Mouse (Mus musculus): ENCODE measurements at regions not wholly inside any gene's neighbourhood (a gene's known extent, or its start where the extent isn't known, plus 50 kb on each side); places are given as distances from the start of the nearest gene placed in this dataset.
"Not testable (repeated sequence)": the region's sequence is repeated elsewhere in the genome, so short reads cannot be mapped to it uniquely, and the experiment has no call there.

GRCm38 (mm10) chr6:24384193-24384888 is 130.5 kb downstream of the Iqub start:
- DNase-seq: no peak

DNA sequence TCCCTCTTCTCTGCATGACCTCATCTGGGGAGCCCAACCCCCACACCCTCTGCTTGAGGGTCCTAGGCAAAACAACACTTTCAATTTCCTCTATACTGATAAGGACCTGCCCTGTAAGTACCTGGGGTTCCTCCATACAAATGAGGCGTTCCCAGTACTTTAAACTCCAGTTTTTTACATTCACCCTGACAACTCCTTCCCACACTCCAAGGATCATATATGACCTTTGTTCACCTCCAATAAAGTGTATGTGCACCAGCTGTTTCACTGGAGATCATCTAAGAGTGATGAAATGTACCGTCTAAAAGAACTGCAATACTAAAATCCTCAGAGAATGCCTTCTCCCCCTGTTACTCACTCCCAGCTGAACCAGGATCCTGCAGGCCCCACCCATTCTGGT is 135.0 kb downstream of the Iqub start:
- no peak for DNase-seq

DNA sequence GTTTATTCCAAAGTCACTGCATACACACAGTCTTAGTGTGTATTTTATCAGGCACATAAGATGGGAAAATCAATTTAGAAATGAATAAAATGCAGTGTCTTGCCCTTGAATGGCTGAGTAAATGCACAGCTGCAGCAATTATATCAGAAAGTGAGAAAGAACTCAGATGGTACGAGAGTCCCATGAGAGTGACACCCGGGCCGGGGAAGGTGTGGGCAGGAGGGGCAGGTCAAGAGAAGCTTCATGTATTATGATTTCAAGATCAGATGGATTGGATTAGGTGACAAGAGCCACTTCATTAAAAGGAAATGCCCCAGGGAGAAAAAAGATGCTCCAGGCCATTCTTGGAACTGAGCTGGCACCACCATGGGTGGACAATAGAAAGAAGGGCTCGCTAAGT is 138.1 kb downstream of the Iqub start:
- no peak for DNase-seq

GRCm38 (mm10) chr6:24373161-24373560 is 141.7 kb downstream of the Iqub start:
- DNase-seq: no peak

GRCm38 (mm10) chr6:24371680-24372079 is 143.2 kb downstream of the Iqub start:
- no peak for DNase-seq

DNA sequence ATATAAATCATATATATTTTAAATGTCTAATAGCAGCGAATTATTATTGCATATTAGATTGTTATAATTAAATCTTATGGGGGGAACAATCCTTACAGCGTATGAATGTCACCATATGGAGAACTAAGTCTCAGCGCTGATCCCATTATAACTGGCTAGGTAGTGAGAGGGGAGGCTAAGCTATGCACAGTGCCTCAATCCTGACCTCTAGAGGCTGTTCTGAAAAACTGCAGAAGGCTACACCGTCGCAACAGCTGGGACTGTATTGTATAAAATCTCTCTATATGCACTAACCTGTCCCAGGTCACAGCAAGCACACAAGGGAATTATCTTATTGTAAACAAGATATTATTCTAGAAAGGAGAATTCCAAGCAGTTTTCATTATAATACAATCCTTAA is 164.0 kb downstream of the Iqub start:
- DNase-seq: peak; percentile 26

GRCm38 (mm10) chr6:24348481-24349062 is 166.3 kb downstream of the Iqub start:
- DNase-seq: no peak

GRCm38 (mm10) chr6:24347745-24348480 is 167.0 kb downstream of the Iqub start:
- DNase-seq: peak; percentile 25

- DNase-seq: no peak
Measured at GRCm38 (mm10) chr6:24342471-24342870, 172.4 kb downstream of the Iqub start.

DNA sequence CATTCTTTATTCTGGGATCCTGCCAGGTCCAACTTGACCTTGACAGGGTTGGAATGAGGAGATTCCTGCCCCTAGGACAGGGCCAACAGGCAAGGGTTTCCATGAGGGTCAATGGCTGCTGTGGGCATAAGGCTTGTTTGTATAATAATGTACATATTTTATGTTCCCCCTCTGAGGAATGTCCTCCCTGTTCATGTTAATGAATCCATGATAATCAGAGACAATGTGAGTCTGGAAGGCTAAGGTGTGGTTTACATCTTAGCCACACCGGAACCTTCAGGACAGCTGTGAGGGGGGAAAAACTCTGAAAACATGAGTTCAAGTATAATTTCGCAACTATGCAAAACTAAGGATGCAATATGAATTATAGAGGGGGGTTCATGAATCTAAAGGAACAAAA is 172.8 kb downstream of the Iqub start:
- no peak for DNase-seq

DNA sequence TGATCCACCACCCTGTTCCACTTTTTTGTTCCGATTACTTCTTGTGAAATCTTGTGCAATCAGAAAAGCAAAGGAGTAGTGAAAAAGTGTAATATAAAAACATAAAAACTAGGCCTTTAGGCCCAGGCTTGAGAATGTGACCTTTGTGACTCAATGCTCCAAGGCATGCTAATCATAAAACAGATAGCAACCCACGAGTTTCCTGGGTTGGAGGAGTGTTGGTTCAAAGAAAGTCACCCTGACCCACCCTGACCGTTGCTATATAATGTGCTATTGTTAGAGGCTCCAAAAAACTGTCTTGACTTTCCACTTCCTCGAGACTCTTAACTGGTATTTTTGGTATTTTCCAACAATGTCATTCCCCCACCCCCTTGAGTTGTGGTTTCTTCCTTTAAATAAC is 172.2 kb upstream of the Slc13a1 start:
- DNase-seq: not testable (repeated sequence)

GRCm38 (mm10) chr6:24325215-24325614 is 157.3 kb upstream of the Slc13a1 start:
- no peak for DNase-seq

DNA sequence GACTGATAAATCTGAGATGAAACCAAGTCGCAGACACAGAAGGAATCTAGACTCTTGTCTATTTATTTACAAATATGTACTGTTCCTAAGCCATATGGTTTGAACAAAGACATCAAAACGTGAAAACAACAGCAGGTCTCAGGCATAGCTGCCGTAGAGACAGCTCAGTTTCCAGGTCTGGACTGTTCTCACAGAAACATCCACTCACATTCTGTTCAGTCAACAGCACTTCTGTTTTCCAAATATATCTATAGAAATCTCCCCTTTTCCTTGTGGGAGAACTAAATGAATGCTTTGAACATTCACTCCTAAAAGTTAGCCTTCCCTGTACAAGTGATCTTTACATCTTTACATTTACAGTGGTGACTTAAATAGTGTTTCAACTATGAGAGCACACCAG is 156.8 kb upstream of the Slc13a1 start:
- DNase-seq: no peak

GRCm38 (mm10) chr6:24322371-24322770 is 154.5 kb upstream of the Slc13a1 start:
- no peak for DNase-seq

DNA sequence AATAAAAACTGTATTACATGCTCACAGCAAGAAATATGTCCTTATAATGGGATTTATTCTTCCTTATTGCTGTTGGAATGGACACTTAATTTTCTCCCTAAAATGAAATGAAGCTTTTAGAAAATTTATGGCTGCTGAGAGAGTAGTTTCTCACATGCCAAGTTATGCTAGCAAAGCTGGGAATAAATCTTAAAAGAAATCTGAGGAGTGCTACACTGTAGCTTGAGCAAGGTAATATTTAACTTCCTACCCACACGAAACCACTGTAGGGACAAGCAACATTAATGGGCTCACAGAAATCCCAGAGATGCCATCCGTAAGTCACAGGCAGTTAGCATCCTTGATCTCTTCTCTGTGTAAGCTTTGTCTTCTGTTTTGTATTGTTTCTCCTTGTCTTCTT is 151.0 kb upstream of the Slc13a1 start:
- DNase-seq: no peak

- DNase-seq: no peak
Measured at GRCm38 (mm10) chr6:24310675-24311074, 142.8 kb upstream of the Slc13a1 start.

DNA sequence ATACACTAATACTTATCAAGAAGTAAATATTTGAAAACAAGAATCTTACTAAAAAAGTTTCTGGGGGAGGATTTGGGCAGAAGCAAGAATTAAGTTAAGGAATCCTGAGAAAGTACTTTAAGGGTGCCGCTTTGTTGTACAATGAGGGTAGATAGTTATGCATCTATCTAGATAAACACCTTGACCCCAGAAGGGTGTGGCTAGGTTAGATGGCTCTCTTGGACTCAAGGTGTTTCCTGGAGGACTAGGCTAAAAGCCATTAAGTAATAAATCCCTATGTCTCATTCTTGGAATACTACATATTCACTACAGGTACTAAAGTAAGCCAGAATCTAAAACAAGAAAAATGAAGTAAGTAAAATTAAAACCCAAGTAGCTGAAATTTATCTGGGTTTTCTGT is 141.9 kb upstream of the Slc13a1 start:
- no peak for DNase-seq

DNA sequence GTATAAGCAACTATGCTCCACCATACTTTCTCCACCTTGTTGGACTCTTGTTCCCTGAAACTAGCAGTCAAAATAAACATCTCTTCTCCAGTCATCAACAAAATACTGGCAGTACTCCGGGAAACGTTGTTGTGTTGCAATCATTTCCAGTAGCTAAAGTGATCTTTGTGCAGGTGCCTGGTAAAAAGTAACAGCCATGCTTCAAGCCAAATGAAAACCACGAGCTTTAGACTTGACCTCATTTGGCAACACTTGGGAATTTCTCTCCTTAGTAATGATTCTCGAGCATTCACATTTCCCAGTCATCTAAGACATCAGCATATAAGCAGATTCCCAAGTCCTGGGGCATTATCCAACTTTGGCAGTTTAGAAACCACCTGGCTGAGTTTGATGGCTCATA is 133.8 kb upstream of the Slc13a1 start:
- DNase-seq: no peak

GRCm38 (mm10) chr6:24301146-24301545 is 133.3 kb upstream of the Slc13a1 start:
- DNase-seq: no peak

GRCm38 (mm10) chr6:24298562-24299212 is 130.8 kb upstream of the Slc13a1 start:
- no peak for DNase-seq

GRCm38 (mm10) chr6:24288757-24289156 is 120.9 kb upstream of the Slc13a1 start:
- DNase-seq: not testable (repeated sequence)

- DNase-seq: no peak
Measured at GRCm38 (mm10) chr6:24272821-24273220, 104.9 kb upstream of the Slc13a1 start.

DNA sequence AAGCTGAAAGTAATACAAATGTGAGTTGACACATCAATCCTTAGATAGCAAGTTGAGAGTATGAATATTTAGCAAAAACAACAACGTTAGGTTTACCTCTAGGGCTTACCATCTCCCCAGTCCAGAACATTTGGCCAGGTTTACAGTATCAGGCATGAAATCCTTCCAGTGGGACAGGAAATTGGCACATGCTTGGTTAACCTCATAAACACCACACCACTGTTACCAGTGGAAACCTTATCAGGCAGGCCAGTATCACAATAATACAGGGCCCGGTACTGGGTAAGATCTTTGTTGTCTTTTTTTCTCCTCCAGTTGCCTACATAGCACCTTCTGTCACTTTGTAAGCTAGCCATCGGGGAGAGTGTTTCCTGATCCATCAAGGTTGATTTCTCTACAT is 101.7 kb upstream of the Slc13a1 start:
- DNase-seq: no peak

GRCm38 (mm10) chr6:24263796-24264195 is 95.9 kb upstream of the Slc13a1 start:
- no peak for DNase-seq

Measured in lung, postnatal 14 days (tissue).